ENCODE assay signal across 12 mouse cellular contexts in genomic region chr3:152320972-152321645, GRCm38 (mm10). TPM values are rescaled to one million over a fixed set of nuclear protein-coding genes. Genes with fewer than 3 reads are reported as not detected.
DNase-seq lines count a peak whose midpoint lies in the region; ATAC-seq and TF ChIP-seq lines count a peak whose summit lies in the region.
"Had no signal": no experiment of that assay in that cellular context is flagged by ENCODE, and none has a peak within 500 bp of the region (broad histone marks: within the 10 kb centered on the region; RNA-seq: fewer than 3 reads in every experiment).

No protein-coding gene starts in this region.

- in situ Hi-C loops in Patski (cut with MboI; ENCODE audit: low pct_unique_long_range_greater_than_20kb), result no loop called here

- CTCF ChIA-PET in Patski (lab: Charles Lee), result interaction anchor here (0.6 to 2.7 kb wide), 13 partner anchors 10 to 432 kb away, joined by 3 to 23 read pairs (median 3); no protein-coding TSS in a partner anchor

- no peak overlapping the region for H3K4me3 ChIP-seq in hindbrain, embryonic 11.5 days (ENCODE audit: low read depth, low read length)
- H3K4me3 ChIP-seq in midbrain, embryonic 13.5 days (replicated peaks), result no peak overlapping the region
- H3K4me3 ChIP-seq: liver, embryonic 13.5 days had no signal

- ATAC-seq in Patski, result no peak
- ATAC-seq in hindbrain, embryonic 11.5 days (ENCODE audit: low FRiP score), result no peak
- ATAC-seq in midbrain, embryonic 13.5 days, result no peak

- WGBS in hindbrain, embryonic 11.5 days, result 93% methylated on average over 10 of the region's 10 CpGs
- WGBS in midbrain, embryonic 13.5 days, result 93% methylated on average over 10 of the region's 10 CpGs

- no peak overlapping the region for H3K27ac ChIP-seq in hindbrain, embryonic 11.5 days (ENCODE audit: low read depth, low read length)
- no peak overlapping the region for H3K27ac ChIP-seq in midbrain, embryonic 13.5 days
- H3K27ac ChIP-seq: liver, embryonic 13.5 days; macrophage had no signal

- no peaks in the 10 kb centered on the region for H3K9me3 ChIP-seq in hindbrain, embryonic 11.5 days (ENCODE audit: control insufficient read depth, low read length)
- H3K9me3 ChIP-seq in midbrain, embryonic 13.5 days, result no peaks in the 10 kb centered on the region
- H3K9me3 ChIP-seq: liver, embryonic 13.5 days had no signal

- intact Hi-C loops in heart, postnatal 25 days (cut with DNase I), result no loop called here

- TF ChIP-seq CTCF in Patski (IDR thresholded peaks at IDR 0.05), result peak; percentile 63

- POLR2A ChIA-PET in Patski (lab: Charles Lee), result interaction anchor here (1.1 kb wide), 1 partner anchor 11 kb away, joined by 3 read pairs; no protein-coding TSS in a partner anchor

- peak; percentile 14 for DNase-seq in gastrocnemius, adult 18-20 months (ENCODE audit: low spot score)
- no peak for DNase-seq in gastrocnemius, postnatal 10 days
- DNase-seq in 3T3-L1 (ENCODE audit: low read depth, low spot score) (peak; percentile 55), Patski (ENCODE audit: low read depth, low spot score) (no peak)
- peak; percentile 29 for DNase-seq in heart, postnatal 25 days (ENCODE audit: low spot score)
- no peak for DNase-seq in hindbrain, embryonic 11.5 days (ENCODE audit: low spot score)
- DNase-seq in urinary bladder, postnatal 14 days (ENCODE audit: low spot score), result no peak
- DNase-seq: cerebellum, adult 18-20 months; embryo, embryonic 11 days; liver, embryonic 13.5 days had no signal

- H3K4me1 ChIP-seq in hindbrain, embryonic 11.5 days (replicated peaks; ENCODE audit: control insufficient read depth, insufficient read depth, low read length), result no peaks in the 10 kb centered on the region
- no peaks in the 10 kb centered on the region for H3K4me1 ChIP-seq in midbrain, embryonic 13.5 days (replicated peaks)

- H3K36me3 ChIP-seq in hindbrain, embryonic 11.5 days (ENCODE audit: control insufficient read depth, insufficient read depth, low read length), result 0 out of 2 replicates have a peak, but pooled peaks cover 3% of the 10 kb centered on the region
- H3K36me3 ChIP-seq in midbrain, embryonic 13.5 days, result peaks cover 42% of the 10 kb centered on the region

- H3K4me2 ChIP-seq in hindbrain, embryonic 11.5 days (replicated peaks; ENCODE audit: low read depth, low read length), result no peak overlapping the region
- H3K4me2 ChIP-seq in midbrain, embryonic 13.5 days (replicated peaks), result no peak overlapping the region
- H3K4me2 ChIP-seq: liver, embryonic 13.5 days had no signal

- no peak overlapping the region for H3K9ac ChIP-seq in hindbrain, embryonic 11.5 days (ENCODE audit: low read depth, low read length)
- no peak overlapping the region for H3K9ac ChIP-seq in midbrain, embryonic 13.5 days (replicated peaks)
- H3K9ac ChIP-seq: liver, embryonic 13.5 days had no signal

- H3K27me3 ChIP-seq in Patski, result no peaks in the 10 kb centered on the region
- no peaks in the 10 kb centered on the region for H3K27me3 ChIP-seq in hindbrain, embryonic 11.5 days (ENCODE audit: control insufficient read depth, insufficient read depth, low read length)
- H3K27me3 ChIP-seq in midbrain, embryonic 13.5 days, result no peaks in the 10 kb centered on the region
- H3K27me3 ChIP-seq: liver, embryonic 13.5 days had no signal

RNA-seq across cellular contexts. Expression of gene Miga1, which starts 19.1 kb away (rescaled TPM):
- 1 to 10 TPM; 6.4 to 8.2 TPM for total RNA-seq in gastrocnemius, adult 18-20 months (2021)
- total RNA-seq in gastrocnemius, postnatal 10 days (2021), result 1 to 10 TPM; 4.2 to 4.6 TPM
- polyA plus RNA-seq in Patski (2021), result 12.0 TPM
- 10 to 100 TPM in 1 of 2 experiments, 1 to 10 TPM in 1; 9.6 to 10.3 TPM for total RNA-seq in heart, postnatal 25 days (2021)
- polyA plus RNA-seq in hindbrain, embryonic 11.5 days (2014; fragmentation: Nextera tagmentation; extraction: Ambion mirVana), result 19.4 and 21.4 TPM in 2 replicates
- polyA plus RNA-seq in midbrain, embryonic 13.5 days (2015; fragmentation: Nextera tagmentation; extraction: Ambion mirVana), result 18.1 TPM in 2 replicates

RNA-seq across cellular contexts. Expression of gene Usp33, which starts 25.2 kb away (rescaled TPM):
- 10 to 100 TPM; 17.6 to 18.1 TPM for total RNA-seq in gastrocnemius, adult 18-20 months (2021)
- 10 to 100 TPM; 23.2 to 26.3 TPM for total RNA-seq in gastrocnemius, postnatal 10 days (2021)
- polyA plus RNA-seq in Patski (2021), result 90.3 TPM
- 10 to 100 TPM; 22.3 to 25.2 TPM for total RNA-seq in heart, postnatal 25 days (2021)
- polyA plus RNA-seq in hindbrain, embryonic 11.5 days (2014; fragmentation: Nextera tagmentation; extraction: Ambion mirVana), result 73.6 and 74.8 TPM in 2 replicates
- polyA plus RNA-seq in midbrain, embryonic 13.5 days (2015; fragmentation: Nextera tagmentation; extraction: Ambion mirVana), result 79.1 and 85.8 TPM in 2 replicates

RNA-seq across cellular contexts. Expression of gene Nexn, which starts 55.0 kb away (rescaled TPM):
- total RNA-seq in gastrocnemius, adult 18-20 months (2021), result 100 to 1,000 TPM; 443 to 513 TPM
- total RNA-seq in gastrocnemius, postnatal 10 days (2021), result 100 to 1,000 TPM; 362 to 386 TPM
- 20.6 TPM for polyA plus RNA-seq in Patski (2021)
- total RNA-seq in heart, postnatal 25 days (2021), result 100 to 1,000 TPM; 324 to 334 TPM
- polyA plus RNA-seq in hindbrain, embryonic 11.5 days (2014; fragmentation: Nextera tagmentation; extraction: Ambion mirVana), result 5.4 and 6.1 TPM in 2 replicates
- polyA plus RNA-seq in midbrain, embryonic 13.5 days (2015; fragmentation: Nextera tagmentation; extraction: Ambion mirVana), result 1.9 and 2.8 TPM in 2 replicates

Comparison
In these comparisons a context has a peak if more than half of its experiments do, and no peak if none do; other contexts are left out.
1. DNase-seq: peak in gastrocnemius, adult 18-20 months (single experiment), 3T3-L1 (single experiment) and heart, postnatal 25 days (single experiment); none in gastrocnemius, postnatal 10 days (single experiment), Patski (single experiment), hindbrain, embryonic 11.5 days (single experiment) and urinary bladder, postnatal 14 days (single experiment).